Mouse (Mus musculus) monocyte, adult 2 months (primary cell): ENCODE measurements around the gene Anapc13.
A peak's percentile ranks its signal among the peaks of the same experiment; 100 is the strongest.

Experiments
- DNase-seq, 2 experiments: peaks; one replicate each; pipeline ENCODE4 v3.0.0; 2022; ENCODE audit warnings: low spot score in 2 of 2, low read depth in 1 of 2

Anapc13 gene

GRCm38 (mm10) chr9:102629052-102629451, 3.0 kb downstream of the Anapc13 start:
- DNase-seq: no peak

GRCm38 (mm10) chr9:102631589-102632147, 5.6 kb downstream of the Anapc13 start:
- DNase-seq: no peak

- no peak for DNase-seq
Measured at GRCm38 (mm10) chr9:102632173-102632572, 6.1 kb downstream of the Anapc13 start.

DNA sequence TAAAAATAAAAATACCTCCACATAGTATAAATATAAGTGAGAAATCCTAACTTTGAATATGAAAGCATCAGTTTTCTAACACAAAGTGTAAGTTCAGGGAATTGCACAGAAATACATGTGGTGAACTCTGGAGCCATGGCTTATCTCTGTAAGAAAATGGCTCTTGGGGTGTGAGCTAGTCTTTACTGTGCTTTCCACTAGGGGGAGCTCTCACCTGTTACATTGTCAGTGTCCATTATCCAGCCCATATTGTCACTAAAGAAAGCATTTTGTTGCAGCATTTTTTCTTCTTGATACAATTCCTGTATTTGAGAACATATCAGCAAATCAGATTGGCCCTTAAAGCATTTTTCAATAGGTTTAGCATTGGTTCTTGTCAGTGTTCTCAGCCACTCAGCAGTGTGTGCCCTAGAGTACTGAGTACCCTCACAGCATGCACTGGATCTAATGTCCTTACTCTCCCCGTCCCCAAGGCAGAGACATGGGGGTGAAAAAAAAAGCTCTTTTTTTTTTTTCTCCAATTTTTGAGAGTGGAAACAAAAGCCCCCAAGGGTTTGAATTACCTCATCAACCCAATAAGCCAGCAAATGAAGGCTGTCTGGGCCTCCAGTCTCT, 6.9 kb downstream of the Anapc13 start:
- peak in 1 of 2 experiments; percentile 17 for DNase-seq

- DNase-seq: no peak
Measured at GRCm38 (mm10) chr9:102634453-102634852, 8.4 kb downstream of the Anapc13 start.

- DNase-seq: peak in 1 of 2 experiments; percentile 25
Measured at GRCm38 (mm10) chr9:102636553-102636952, 10.5 kb downstream of the Anapc13 start.

GRCm38 (mm10) chr9:102637115-102637514, 11.0 kb downstream of the Anapc13 start:
- no peak for DNase-seq

- DNase-seq: no peak
Measured at GRCm38 (mm10) chr9:102638963-102639362, 12.9 kb downstream of the Anapc13 start.

GRCm38 (mm10) chr9:102639510-102639909, 13.4 kb downstream of the Anapc13 start:
- no peak for DNase-seq

- DNase-seq: no peak
Measured at GRCm38 (mm10) chr9:102641531-102641930, 15.4 kb downstream of the Anapc13 start.

GRCm38 (mm10) chr9:102643071-102643485, 17.0 kb downstream of the Anapc13 start:
- no peak for DNase-seq

- no peak for DNase-seq
Measured at GRCm38 (mm10) chr9:102643486-102644101, 17.5 kb downstream of the Anapc13 start.

DNA sequence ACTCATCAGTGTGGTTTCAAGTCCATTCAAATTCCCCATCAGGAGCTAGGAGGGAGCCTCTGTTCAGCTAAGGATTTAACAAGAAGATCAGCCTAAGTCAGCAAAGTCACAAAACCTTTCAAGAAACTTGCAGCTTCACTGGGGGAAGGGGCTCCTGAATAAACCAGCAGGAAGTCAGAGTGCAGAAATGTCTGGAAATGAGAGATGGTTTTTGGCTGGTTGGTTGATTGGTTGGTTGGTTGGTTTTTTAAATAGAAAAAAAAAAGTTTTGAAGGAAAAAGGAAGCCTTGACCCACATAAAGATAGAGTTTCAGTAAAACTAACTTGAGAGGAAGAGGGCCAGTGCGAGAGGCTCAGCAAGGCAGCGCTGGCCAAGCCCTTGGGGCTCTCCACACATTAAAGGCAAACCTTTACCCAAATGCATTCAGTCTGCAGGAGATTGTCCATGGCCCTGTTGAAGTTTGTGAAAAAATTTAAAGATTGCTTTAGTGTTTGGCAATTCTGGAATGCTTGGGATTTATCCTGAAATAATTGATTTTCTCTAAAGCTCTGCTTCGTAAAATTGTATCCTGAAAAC, 19.1 kb downstream of the Anapc13 start:
- no peak for DNase-seq

- no peak for DNase-seq
Measured at GRCm38 (mm10) chr9:102647010-102647409, 20.9 kb downstream of the Anapc13 start.

DNA sequence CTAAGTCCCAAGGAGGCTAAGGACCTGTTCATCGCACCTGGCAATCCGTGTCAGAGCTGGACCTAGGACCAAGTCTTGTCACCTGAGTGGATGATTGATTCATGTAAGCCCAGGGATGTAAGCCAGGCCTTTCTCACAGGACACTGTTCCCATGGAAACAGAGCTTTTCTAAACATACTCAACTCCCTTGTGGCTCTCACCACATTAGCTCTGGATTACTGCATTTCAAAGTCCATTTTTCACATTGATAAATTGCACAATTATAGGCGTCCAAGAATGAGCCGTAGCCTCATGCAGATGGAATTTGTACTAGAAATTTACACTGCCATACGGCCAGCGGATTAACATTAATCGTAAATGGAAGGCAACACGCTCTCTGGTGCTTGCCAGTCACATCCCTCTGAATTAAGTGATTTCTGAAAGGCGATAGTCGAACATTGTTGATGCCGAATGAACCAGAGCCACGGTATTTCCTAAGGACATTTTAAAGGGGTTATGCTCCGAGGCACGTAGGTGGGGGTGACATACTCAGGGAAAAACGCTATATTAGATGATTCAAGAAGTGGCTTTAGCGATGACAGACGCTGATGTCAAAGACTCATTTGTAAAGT, 23.9 kb downstream of the Anapc13 start:
- DNase-seq: no peak

GRCm38 (mm10) chr9:102650637-102651036, 24.5 kb downstream of the Anapc13 start:
- no peak for DNase-seq

DNA sequence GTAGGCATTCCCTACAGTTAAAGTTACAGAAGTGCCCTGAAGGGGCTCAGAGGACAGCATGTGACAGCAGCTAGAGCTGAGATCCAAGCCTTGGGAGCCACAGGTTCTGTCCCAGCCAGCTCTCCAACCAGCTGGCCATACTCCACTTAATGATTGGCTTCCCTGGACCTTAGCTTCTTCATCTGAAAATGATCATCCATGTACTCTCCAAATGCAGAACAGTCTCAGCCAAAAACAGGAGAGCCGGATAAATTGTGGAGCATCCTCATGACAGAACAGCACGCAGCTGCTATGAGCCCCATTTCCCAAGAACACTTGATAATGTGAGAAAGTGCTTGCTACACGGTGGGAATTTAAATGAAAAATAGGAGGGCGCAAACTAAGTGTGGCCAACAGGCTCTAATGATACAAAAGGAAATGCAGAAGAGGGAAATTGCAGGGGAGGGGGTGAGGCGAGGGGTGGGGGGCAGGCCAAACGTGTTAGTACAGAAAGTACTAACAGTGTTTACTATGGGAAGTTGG, 25.2 kb downstream of the Anapc13 start:
- DNase-seq: no peak

GRCm38 (mm10) chr9:102656355-102657095, 30.4 kb downstream of the Anapc13 start:
- no peak for DNase-seq

- DNase-seq: no peak
Measured at GRCm38 (mm10) chr9:102668115-102668514, 42.0 kb downstream of the Anapc13 start.

DNA sequence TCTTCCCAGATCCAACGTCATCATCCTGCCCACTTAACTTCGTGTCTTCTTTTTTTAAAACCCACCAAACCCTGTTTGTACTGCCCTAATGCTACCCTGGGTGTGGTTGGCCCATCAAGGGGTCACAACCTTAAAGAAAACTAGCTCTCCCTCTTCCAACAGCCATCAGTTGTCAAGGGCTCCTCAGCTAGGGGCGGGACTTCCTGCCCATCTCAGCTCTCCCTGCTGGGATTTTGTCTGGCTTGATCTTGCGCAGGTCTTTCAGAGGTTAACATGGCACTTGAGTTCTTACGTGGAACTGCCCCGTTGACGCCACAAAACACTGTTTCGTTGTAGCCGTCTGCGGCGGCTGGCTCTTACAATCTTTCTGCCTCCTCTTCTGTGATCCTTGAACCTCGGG, 42.8 kb downstream of the Anapc13 start:
- no peak for DNase-seq

- no peak for DNase-seq
Measured at GRCm38 (mm10) chr9:102673381-102673780, 47.3 kb downstream of the Anapc13 start.
